Mouse (Mus musculus): ENCODE data around the gene Amh. TPM values are rescaled to one million over a fixed set of nuclear protein-coding genes. Genes with fewer than 3 reads are reported as not detected.

Amh gene
- total and polyA plus RNA-seq, 3 experiments: 0.18 to 0.25 (median 0.18) TPM

GRCm38 (mm10) chr10:80787517-80787916 is 17.5 kb upstream of the Amh start:
- 47% methylated on average over 2 of the region's 2 CpGs for WGBS
- H3K4me3 ChIP-seq: no peak overlapping the region; the same call in 1 of the 2 replicates
- H3K9ac ChIP-seq (ENCODE audit: low read depth, low read length): peak overlapping the region; percentile 27; the same call in 1 of the 2 replicates
- no peaks in the 10 kb centered on the region for H3K79me2 ChIP-seq (replicated peaks; ENCODE audit: control insufficient read depth, insufficient read depth, low read length)
- no peaks in the 10 kb centered on the region; the same call in 1 of the 2 replicates for H3K4me1 ChIP-seq (ENCODE audit: control insufficient read depth, insufficient read depth, low read length)
- peak overlapping the region; percentile 78 for H3K27ac ChIP-seq
- no peaks in the 10 kb centered on the region for H3K36me3 ChIP-seq (ENCODE audit: control insufficient read depth, insufficient read depth, low read length)
- TF ChIP-seq POLR2A (IDR thresholded peaks at IDR 0.05; ENCODE audit: insufficient read depth, low read depth, low read length) (no peak), EP300 (IDR thresholded peaks at IDR 0.05; ENCODE audit: insufficient read depth, low read depth, low read length) (peak; percentile 85; the same call in 1 of the 2 replicates)
- no peaks in the 10 kb centered on the region for H3K27me3 ChIP-seq (ENCODE audit: control insufficient read depth, insufficient read depth, low read length)
- peak in 1 of 2 experiments; percentile 70 for DNase-seq
- intact Hi-C loops (cut with DNase I): no loop called here

GRCm38 (mm10) chr10:80790761-80791404 is 14.2 kb upstream of the Amh start:
- Histone ChIP-seq H3K4me1 (ENCODE audit: control insufficient read depth, insufficient read depth, low read length) (no peaks in the 10 kb centered on the region; the same call in 1 of the 2 replicates), H3K9ac (ENCODE audit: low read depth, low read length) (no peak overlapping the region), H3K27ac (no peak overlapping the region; the same call in 1 of the 2 replicates), H3K27me3 (ENCODE audit: control insufficient read depth, insufficient read depth, low read length) (no peaks in the 10 kb centered on the region), H3K4me3 (no peak overlapping the region), H3K36me3 (ENCODE audit: control insufficient read depth, insufficient read depth, low read length) (no peaks in the 10 kb centered on the region), H3K79me2 (replicated peaks; ENCODE audit: control insufficient read depth, insufficient read depth, low read length) (no peaks in the 10 kb centered on the region)
- WGBS: 74% methylated on average over 19 of the region's 19 CpGs
- DNase-seq: no peak
- intact Hi-C loops (cut with DNase I): no loop called here
- TF ChIP-seq EP300 (IDR thresholded peaks at IDR 0.05; ENCODE audit: insufficient read depth, low read depth, low read length): no peak
- TF ChIP-seq POLR2A (IDR thresholded peaks at IDR 0.05; ENCODE audit: insufficient read depth, low read depth, low read length): no peak
- no peak for TF ChIP-seq CTCF (IDR thresholded peaks at IDR 0.05)

GRCm38 (mm10) chr10:80791476-80792174 is 13.4 kb upstream of the Amh start:
- 0 out of 2 replicates have a peak, but pooled peaks have one; percentile 13 for TF ChIP-seq CTCF (IDR thresholded peaks at IDR 0.05)
- no peak for TF ChIP-seq EP300 (IDR thresholded peaks at IDR 0.05; ENCODE audit: insufficient read depth, low read depth, low read length)
- TF ChIP-seq POLR2A (IDR thresholded peaks at IDR 0.05; ENCODE audit: insufficient read depth, low read depth, low read length): no peak
- WGBS: 56% methylated on average over 33 of the region's 33 CpGs
- Histone ChIP-seq H3K27me3 (ENCODE audit: control insufficient read depth, insufficient read depth, low read length) (no peaks in the 10 kb centered on the region), H3K36me3 (ENCODE audit: control insufficient read depth, insufficient read depth, low read length) (no peaks in the 10 kb centered on the region), H3K79me2 (replicated peaks; ENCODE audit: control insufficient read depth, insufficient read depth, low read length) (no peaks in the 10 kb centered on the region), H3K4me1 (ENCODE audit: control insufficient read depth, insufficient read depth, low read length) (peaks cover 3% of the 10 kb centered on the region), H3K27ac (peak overlapping the region; percentile 18; the same call in 1 of the 2 replicates), H3K9ac (ENCODE audit: low read depth, low read length) (peak overlapping the region; percentile 15; the same call in 1 of the 2 replicates), H3K4me3 (no peak overlapping the region)
- peak in 1 of 2 experiments; percentile 45 for DNase-seq
- intact Hi-C loops (cut with DNase I): no loop called here

GRCm38 (mm10) chr10:80792175-80793032 is 12.6 kb upstream of the Amh start:
- H3K27me3 ChIP-seq (ENCODE audit: control insufficient read depth, insufficient read depth, low read length): no peaks in the 10 kb centered on the region
- no peaks in the 10 kb centered on the region for H3K79me2 ChIP-seq (replicated peaks; ENCODE audit: control insufficient read depth, insufficient read depth, low read length)
- WGBS: 70% methylated on average over 41 of the region's 41 CpGs
- no peak overlapping the region for H3K9ac ChIP-seq (ENCODE audit: low read depth, low read length)
- DNase-seq: no peak
- H3K36me3 ChIP-seq (ENCODE audit: control insufficient read depth, insufficient read depth, low read length): no peaks in the 10 kb centered on the region
- intact Hi-C loops (cut with DNase I): no loop called here
- H3K4me3 ChIP-seq: no peak overlapping the region
- H3K27ac ChIP-seq: no peak overlapping the region; the same call in 1 of the 2 replicates
- TF ChIP-seq CTCF (IDR thresholded peaks at IDR 0.05) (no peak), EP300 (IDR thresholded peaks at IDR 0.05; ENCODE audit: insufficient read depth, low read depth, low read length) (no peak), POLR2A (IDR thresholded peaks at IDR 0.05; ENCODE audit: insufficient read depth, low read depth, low read length) (no peak)
- peaks cover 7% of the 10 kb centered on the region for H3K4me1 ChIP-seq (ENCODE audit: control insufficient read depth, insufficient read depth, low read length)

- Histone ChIP-seq H3K27me3 (ENCODE audit: control insufficient read depth, insufficient read depth, low read length) (no peaks in the 10 kb centered on the region), H3K9ac (ENCODE audit: low read depth, low read length) (no peak overlapping the region), H3K4me3 (no peak overlapping the region), H3K36me3 (ENCODE audit: control insufficient read depth, insufficient read depth, low read length) (no peaks in the 10 kb centered on the region), H3K79me2 (replicated peaks; ENCODE audit: control insufficient read depth, insufficient read depth, low read length) (no peaks in the 10 kb centered on the region), H3K27ac (no peak overlapping the region), H3K4me1 (ENCODE audit: control insufficient read depth, insufficient read depth, low read length) (peaks cover 7% of the 10 kb centered on the region)
- no peak for TF ChIP-seq CTCF (IDR thresholded peaks at IDR 0.05)
- no peak for TF ChIP-seq EP300 (IDR thresholded peaks at IDR 0.05; ENCODE audit: insufficient read depth, low read depth, low read length)
- no peak for TF ChIP-seq POLR2A (IDR thresholded peaks at IDR 0.05; ENCODE audit: insufficient read depth, low read depth, low read length)
- no peak for DNase-seq
- intact Hi-C loops (cut with DNase I): no loop called here
- WGBS: 92% methylated on average over 13 of the region's 13 CpGs
Observed at GRCm38 (mm10) chr10:80793033-80793784, 11.8 kb upstream of the Amh start.
